Comparison of ENCODE assay signal across 30 mouse cellular contexts in the genomic region with DNA sequence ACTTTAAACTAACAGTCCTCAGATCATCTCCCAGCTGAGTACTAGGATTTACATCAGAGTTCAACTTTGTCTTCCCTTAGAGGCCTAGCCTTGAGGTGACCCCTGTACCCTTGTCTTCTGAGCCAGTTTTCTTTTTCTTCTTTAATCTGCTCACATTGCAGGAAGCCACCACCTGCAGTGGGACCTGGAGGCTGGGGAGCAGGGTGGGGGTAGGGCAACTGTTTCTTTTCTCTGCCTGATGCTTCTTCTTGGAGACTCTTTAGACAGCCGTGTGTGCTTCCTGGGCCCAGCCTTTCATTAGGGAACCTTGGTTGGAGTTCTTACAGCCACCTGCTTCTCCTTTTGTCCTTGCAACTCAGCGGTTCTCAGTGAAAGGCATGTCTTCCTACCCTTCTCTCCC. TPM values are rescaled to one million over a fixed set of nuclear protein-coding genes. Genes with fewer than 3 reads are reported as not detected.
DNase-seq lines count a peak whose midpoint lies in the region; ATAC-seq lines count a peak whose summit lies in the region.
"Had no signal": no experiment of that assay in that cellular context is flagged by ENCODE, and none has a peak within 500 bp of the region (broad histone marks: within the 10 kb centered on the region; RNA-seq: fewer than 3 reads in every experiment).

No protein-coding gene starts in this region.

- H3K27ac ChIP-seq in forebrain, embryonic 10.5 days, result 0 out of 2 replicates have a peak overlapping the region, but pooled peaks have one; percentile 11
- no peak overlapping the region for H3K27ac ChIP-seq in forebrain, embryonic 15.5 days (replicated peaks)
- no peak overlapping the region for H3K27ac ChIP-seq in midbrain, embryonic 11.5 days (ENCODE audit: low read depth, low read length)
- H3K27ac ChIP-seq: heart, adult 2 months; heart, embryonic 10.5 days; heart, embryonic 13.5 days; hindbrain, embryonic 12.5 days; intestine, embryonic 15.5 days had no signal

- H3K4me2 ChIP-seq in forebrain, embryonic 15.5 days (replicated peaks), result no peak overlapping the region
- no peak overlapping the region for H3K4me2 ChIP-seq in midbrain, embryonic 11.5 days
- H3K4me2 ChIP-seq: heart, embryonic 13.5 days; hindbrain, embryonic 12.5 days; intestine, embryonic 15.5 days had no signal

- no peaks in the 10 kb centered on the region for H3K27me3 ChIP-seq in forebrain, embryonic 10.5 days (ENCODE audit: poor library complexity, severe bottlenecking)
- H3K27me3 ChIP-seq in forebrain, embryonic 15.5 days, result no peaks in the 10 kb centered on the region
- H3K27me3 ChIP-seq in midbrain, embryonic 11.5 days (ENCODE audit: control insufficient read depth, insufficient read depth, low read length), result no peaks in the 10 kb centered on the region
- H3K27me3 ChIP-seq: heart, embryonic 13.5 days; hindbrain, embryonic 12.5 days; intestine, embryonic 15.5 days had no signal

- no peak for DNase-seq in forebrain, embryonic 10.5 days (ENCODE audit: extremely low spot score, low spot score)
- DNase-seq in thymus, adult 18-20 months, result peak; percentile 46 to 71
- DNase-seq in thymus, postnatal 10 days (ENCODE audit: low spot score in 2 of 2), result peak; percentile 64 to 67
- peak; percentile 62 to 75 for DNase-seq in thymus, postnatal 36 days
- no peak for DNase-seq in midbrain, embryonic 11.5 days (ENCODE audit: low spot score, missing footprints)
- no peak for DNase-seq in embryo, embryonic 10.5 days (ENCODE audit: low spot score)
- DNase-seq in right cerebral cortex, postnatal 4 days, result no peak
- DNase-seq: adrenal gland, postnatal 10 days; cerebellum, adult 11 months; cerebellum, adult 2 months; cerebellum, postnatal 10 days; cerebellum, postnatal 36 days; gastrocnemius, postnatal 10 days; gastrocnemius, postnatal 36 days; heart, adult 2 months; heart, postnatal 14 days; heart, postnatal 4 days had no signal

- no peak overlapping the region for H3K9ac ChIP-seq in forebrain, embryonic 15.5 days (replicated peaks)
- no peak overlapping the region for H3K9ac ChIP-seq in midbrain, embryonic 11.5 days (ENCODE audit: low read length)
- H3K9ac ChIP-seq: heart, embryonic 13.5 days; hindbrain, embryonic 12.5 days; intestine, embryonic 15.5 days had no signal

- no peaks in the 10 kb centered on the region for H3K36me3 ChIP-seq in forebrain, embryonic 10.5 days (replicated peaks)
- H3K36me3 ChIP-seq in forebrain, embryonic 15.5 days, result no peaks in the 10 kb centered on the region
- no peaks in the 10 kb centered on the region for H3K36me3 ChIP-seq in midbrain, embryonic 11.5 days (ENCODE audit: control insufficient read depth, insufficient read depth, low read length)
- H3K36me3 ChIP-seq: G1E; heart, embryonic 10.5 days; heart, embryonic 13.5 days; hindbrain, embryonic 12.5 days; intestine, embryonic 15.5 days had no signal

- 53% methylated on average over 2 of the region's 2 CpGs for whole genome bisulfite sequencing in forebrain, embryonic 10.5 days
- WGBS in forebrain, embryonic 15.5 days, result 33% methylated on average over 2 of the region's 2 CpGs
- WGBS in midbrain, embryonic 11.5 days, result 56% methylated on average over 2 of the region's 2 CpGs

- H3K9me3 ChIP-seq in forebrain, embryonic 10.5 days, result no peaks in the 10 kb centered on the region
- H3K9me3 ChIP-seq in forebrain, embryonic 15.5 days, result no peaks in the 10 kb centered on the region
- H3K9me3 ChIP-seq in midbrain, embryonic 11.5 days (ENCODE audit: control insufficient read depth, low read length), result no peaks in the 10 kb centered on the region
- H3K9me3 ChIP-seq: G1E; heart, embryonic 10.5 days; heart, embryonic 13.5 days; hindbrain, embryonic 12.5 days; intestine, embryonic 15.5 days had no signal

- H3K4me3 ChIP-seq in forebrain, embryonic 10.5 days, result no peak overlapping the region
- no peak overlapping the region for H3K4me3 ChIP-seq in forebrain, embryonic 15.5 days
- no peak overlapping the region for H3K4me3 ChIP-seq in midbrain, embryonic 11.5 days (ENCODE audit: low read depth, low read length)
- H3K4me3 ChIP-seq: heart, adult 2 months; heart, embryonic 10.5 days; heart, embryonic 13.5 days; hindbrain, embryonic 12.5 days; intestine, embryonic 15.5 days had no signal

- H3K4me1 ChIP-seq in forebrain, embryonic 10.5 days, result no peaks in the 10 kb centered on the region
- H3K4me1 ChIP-seq in forebrain, embryonic 15.5 days, result no peaks in the 10 kb centered on the region
- H3K4me1 ChIP-seq in midbrain, embryonic 11.5 days (ENCODE audit: control insufficient read depth, insufficient read depth, low read length), result no peaks in the 10 kb centered on the region
- H3K4me1 ChIP-seq: heart, embryonic 10.5 days; heart, embryonic 13.5 days; intestine, embryonic 15.5 days had no signal

- no peak for ATAC-seq in forebrain, embryonic 15.5 days (replicated peaks)
- no peak for ATAC-seq in midbrain, embryonic 11.5 days (ENCODE audit: low FRiP score)
- ATAC-seq: activated CD4-positive, CD25-positive, alpha-beta regulatory T cell, adult 4 months; forebrain, embryonic 16.5 days; hindbrain, embryonic 16.5 days; intestine, embryonic 15.5 days had no signal

RNA-seq across cellular contexts. Expression of gene Ndufa12, which starts 42.8 kb away (rescaled TPM):
- 575 and 590 TPM in 2 replicates for polyA plus RNA-seq in forebrain, embryonic 10.5 days (2016; fragmentation: Nextera tagmentation; extraction: Ambion mirVana)
- polyA plus RNA-seq in forebrain, embryonic 15.5 days (2015; fragmentation: Nextera tagmentation; extraction: Ambion mirVana), result 292 and 335 TPM in 2 replicates
- 520 and 528 TPM in 2 replicates for polyA plus RNA-seq in midbrain, embryonic 11.5 days (2014; fragmentation: Nextera tagmentation; extraction: Ambion mirVana)

RNA-seq across cellular contexts. Expression of gene Gm4792, which starts 57.2 kb away (rescaled TPM):
- 0.19 TPM in 1 of 2 replicates, not detected in the other for polyA plus RNA-seq in forebrain, embryonic 10.5 days (2016; fragmentation: Nextera tagmentation; extraction: Ambion mirVana)
- polyA plus RNA-seq in forebrain, embryonic 15.5 days (2015; fragmentation: Nextera tagmentation; extraction: Ambion mirVana), result 0.23 TPM in 1 of 2 replicates, not detected in the other
- polyA plus RNA-seq in midbrain, embryonic 11.5 days (2014; fragmentation: Nextera tagmentation; extraction: Ambion mirVana), result not detected in 2 replicates
- polyA plus RNA-seq: activated CD4-positive, CD25-positive, alpha-beta regulatory T cell, adult 4 months; cerebellum, adult 2 months; cortical plate, adult 2 months; embryonic facial prominence, embryonic 11.5 days; embryonic facial prominence, embryonic 14.5 days; forebrain, embryonic 11.5 days; forebrain, embryonic 16.5 days; G1E; heart, adult 2 months; heart, embryonic 10.5 days; heart, embryonic 13.5 days; intestine, embryonic 15.5 days had no signal

Comparison
In these comparisons a context has a peak if more than half of its experiments do, and no peak if none do; other contexts are left out.
1. DNase-seq: peak in thymus, adult 18-20 months (2 of 2), thymus, postnatal 10 days (2 of 2) and thymus, postnatal 36 days (2 of 2); none in forebrain, embryonic 10.5 days (single experiment), midbrain, embryonic 11.5 days (single experiment), embryo, embryonic 10.5 days (single experiment) and right cerebral cortex, postnatal 4 days (single experiment).